Mouse (Mus musculus) CD8-positive naive resting alpha-beta T cell, adult 2 months (primary cell): Measurements from ENCODE around the gene Hsd17b1.

Source experiments
- DNase-seq, 2 experiments: peaks; one replicate each; pipeline ENCODE4 v3.0.0; 2022; ENCODE audit warnings: low read depth in 2 of 2, low spot score in 2 of 2

Hsd17b1 gene

GRCm38 (mm10) chr11:101127075-101127474 lies 48.9 kb downstream of the Hsd17b1 start:
- peak in 1 of 2 experiments; percentile 37 for DNase-seq

GRCm38 (mm10) chr11:101128996-101129577 lies 50.9 kb downstream of the Hsd17b1 start:
- no peak for DNase-seq
